ENCODE assay signal across 18 mouse cellular contexts in genomic region chr19:26709095-26709494, GRCm38 (mm10).
A peak's percentile ranks its signal among the peaks of the same experiment; 100 is the strongest.
DNase-seq lines count a peak whose midpoint lies in the region; ATAC-seq and TF ChIP-seq lines count a peak whose summit lies in the region.
"Had no signal": no experiment of that assay in that cellular context is flagged by ENCODE, and none has a peak within 500 bp of the region (broad histone marks: within the 10 kb centered on the region; RNA-seq: fewer than 3 reads in every experiment).

No protein-coding gene starts in this region.

- H3K27ac ChIP-seq in heart, embryonic 12.5 days (ENCODE audit: poor library complexity, severe bottlenecking): no peak overlapping the region
- H3K27ac ChIP-seq in heart, adult 2 months: no peak overlapping the region
- no peak overlapping the region for H3K27ac ChIP-seq in lung, postnatal 0 days (ENCODE audit: low read length)
- no peak overlapping the region for H3K27ac ChIP-seq in forebrain, postnatal 0 days (ENCODE audit: low read depth, low read length)
- H3K27ac ChIP-seq: gastrocnemius, adult 2 months; hindbrain, postnatal 0 days had no signal

- peaks cover 15% of the 10 kb centered on the region; the same call in 1 of the 2 replicates for H3K4me1 ChIP-seq in heart, embryonic 12.5 days (replicated peaks)
- no peaks in the 10 kb centered on the region for H3K4me1 ChIP-seq in heart, adult 2 months (ENCODE audit: control insufficient read depth, insufficient read depth, low read length)
- H3K4me1 ChIP-seq in lung, postnatal 0 days (ENCODE audit: insufficient read depth, low read depth, low read length): peaks cover 3% of the 10 kb centered on the region; the same call in 1 of the 2 replicates
- H3K4me1 ChIP-seq in forebrain, postnatal 0 days (ENCODE audit: insufficient read depth): no peaks in the 10 kb centered on the region

- H3K79me2 ChIP-seq in heart, adult 2 months (replicated peaks; ENCODE audit: control insufficient read depth, insufficient read depth, low read length): no peaks in the 10 kb centered on the region

- no peak for DNase-seq in heart, adult 2 months
- DNase-seq in lung, postnatal 0 days (ENCODE audit: low spot score): no peak
- no peak for DNase-seq in lung, postnatal 14 days
- DNase-seq in mesoderm, embryonic 11.5 days (ENCODE audit: low read depth, low spot score): peak; percentile 28
- DNase-seq in urinary bladder, postnatal 36 days (ENCODE audit: low spot score in 2 of 2): no peak
- DNase-seq in forebrain, postnatal 0 days: no peak
- DNase-seq: B cell, adult 2 months; cerebellum, adult 18-20 months; cerebellum, postnatal 25 days; gastrocnemius, adult 2 months; kidney, adult 9 months; kidney, postnatal 25 days; lung, adult 18-20 months; right cerebral cortex, postnatal 14 days had no signal

- H3K4me3 ChIP-seq in heart, embryonic 12.5 days: no peak overlapping the region
- H3K4me3 ChIP-seq in heart, adult 2 months: no peak overlapping the region
- no peak overlapping the region for H3K4me3 ChIP-seq in lung, postnatal 0 days (ENCODE audit: low read depth, low read length)
- no peak overlapping the region for H3K4me3 ChIP-seq in forebrain, postnatal 0 days (ENCODE audit: low read depth, low read length)
- H3K4me3 ChIP-seq: gastrocnemius, adult 2 months; megakaryocyte, embryonic 14.5 days had no signal

- 27% methylated on average over 12 of the region's 12 CpGs for WGBS in heart, embryonic 12.5 days
- whole genome bisulfite sequencing in heart, adult 2 months: 74% methylated on average over 12 of the region's 12 CpGs
- 24% methylated on average over 12 of the region's 12 CpGs for WGBS in lung, postnatal 0 days
- 76% methylated on average over 12 of the region's 12 CpGs for WGBS in forebrain, postnatal 0 days

- H3K9me3 ChIP-seq in heart, embryonic 12.5 days (replicated peaks): no peaks in the 10 kb centered on the region
- H3K9me3 ChIP-seq in lung, postnatal 0 days (ENCODE audit: low read length): no peaks in the 10 kb centered on the region
- no peaks in the 10 kb centered on the region for H3K9me3 ChIP-seq in forebrain, postnatal 0 days (ENCODE audit: low read length)
- H3K9me3 ChIP-seq: megakaryocyte, embryonic 14.5 days had no signal

- no peaks in the 10 kb centered on the region for H3K27me3 ChIP-seq in heart, embryonic 12.5 days (replicated peaks)
- no peaks in the 10 kb centered on the region for H3K27me3 ChIP-seq in heart, adult 2 months (ENCODE audit: control insufficient read depth, insufficient read depth, low read length)
- H3K27me3 ChIP-seq in lung, postnatal 0 days (replicated peaks; ENCODE audit: insufficient read depth, low read length): no peaks in the 10 kb centered on the region
- H3K27me3 ChIP-seq in forebrain, postnatal 0 days (ENCODE audit: insufficient read depth, low read length): no peaks in the 10 kb centered on the region
- H3K27me3 ChIP-seq: megakaryocyte, embryonic 14.5 days had no signal

- no peak for TF ChIP-seq POLR2A in heart, adult 2 months (IDR thresholded peaks at IDR 0.05; ENCODE audit: insufficient read depth, low read depth, low read length)

- no peak for ATAC-seq in heart, embryonic 12.5 days (ENCODE audit: insufficient number of reproducible peaks, low FRiP score)
- peak; percentile 54 for ATAC-seq in lung, postnatal 0 days
- no peak for ATAC-seq in forebrain, postnatal 0 days
- ATAC-seq: hindbrain, postnatal 0 days had no signal

- no peak for TF ChIP-seq CTCF in heart, adult 2 months (IDR thresholded peaks at IDR 0.05)
- no peak for TF ChIP-seq CTCF in lung, postnatal 0 days (IDR thresholded peaks at IDR 0.05)
- no peak for TF ChIP-seq CTCF in forebrain, postnatal 0 days (IDR thresholded peaks at IDR 0.05; ENCODE audit: low read depth)

- no peaks in the 10 kb centered on the region for H3K36me3 ChIP-seq in heart, embryonic 12.5 days
- no peaks in the 10 kb centered on the region; the same call in 1 of the 2 replicates for H3K36me3 ChIP-seq in heart, adult 2 months (ENCODE audit: control insufficient read depth, insufficient read depth, low read length)
- peaks cover 3% of the 10 kb centered on the region; the same call in 1 of the 2 replicates for H3K36me3 ChIP-seq in lung, postnatal 0 days (ENCODE audit: insufficient read depth, low read length)
- peaks cover 37% of the 10 kb centered on the region for H3K36me3 ChIP-seq in forebrain, postnatal 0 days (ENCODE audit: insufficient read depth)

- no peak overlapping the region for H3K9ac ChIP-seq in heart, embryonic 12.5 days
- H3K9ac ChIP-seq in heart, adult 2 months (ENCODE audit: low read depth, low read length): no peak overlapping the region
- no peak overlapping the region for H3K9ac ChIP-seq in lung, postnatal 0 days (replicated peaks; ENCODE audit: low read depth)
- no peak overlapping the region for H3K9ac ChIP-seq in forebrain, postnatal 0 days

- intact Hi-C loops in heart, adult 2 months (cut with DNase I): no loop called here

- H3K4me2 ChIP-seq in heart, embryonic 12.5 days: peak overlapping the region; percentile 29; the same call in 1 of the 2 replicates
- no peak overlapping the region for H3K4me2 ChIP-seq in lung, postnatal 0 days (replicated peaks; ENCODE audit: low read depth, low read length)
- H3K4me2 ChIP-seq in forebrain, postnatal 0 days (ENCODE audit: low read depth): no peak overlapping the region
- H3K4me2 ChIP-seq: liver, embryonic 11.5 days had no signal

- TF ChIP-seq EP300 in heart, adult 2 months (IDR thresholded peaks at IDR 0.05; ENCODE audit: insufficient read depth, low read depth, low read length): no peak
- no peak for TF ChIP-seq EP300 in lung, postnatal 0 days (IDR thresholded peaks at IDR 0.05)
